Mouse (Mus musculus) urinary bladder, postnatal 4 days (tissue): ENCODE results near the gene Pde2a.

Source experiments
- DNase-seq, 2 experiments: peaks; one replicate each; pipeline ENCODE4 v3.0.0; 2021 to 2022; ENCODE audit warnings: low spot score in 2 of 2

Gene Pde2a

DNA sequence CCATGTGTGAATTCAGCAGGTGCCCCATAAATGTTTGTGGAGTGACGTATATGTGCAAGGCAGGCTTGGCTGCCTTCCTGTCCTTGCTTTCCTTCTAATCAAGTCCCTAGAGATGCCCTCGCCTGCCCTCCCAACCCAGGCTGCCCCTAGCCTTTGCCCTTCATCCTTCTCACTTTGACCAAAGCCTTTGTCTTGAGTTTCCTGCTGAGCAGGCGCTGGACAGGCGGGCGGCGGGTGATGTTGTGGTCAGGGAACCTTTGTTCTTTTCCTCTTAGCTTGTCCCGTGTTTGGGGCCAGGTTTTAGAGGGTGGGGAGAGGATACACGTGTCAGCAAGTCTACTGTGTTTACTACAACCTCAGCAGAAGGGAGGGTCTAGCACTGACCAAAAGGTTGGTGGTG is 32.2 kb downstream of the Pde2a start:
- no peak for DNase-seq

DNA sequence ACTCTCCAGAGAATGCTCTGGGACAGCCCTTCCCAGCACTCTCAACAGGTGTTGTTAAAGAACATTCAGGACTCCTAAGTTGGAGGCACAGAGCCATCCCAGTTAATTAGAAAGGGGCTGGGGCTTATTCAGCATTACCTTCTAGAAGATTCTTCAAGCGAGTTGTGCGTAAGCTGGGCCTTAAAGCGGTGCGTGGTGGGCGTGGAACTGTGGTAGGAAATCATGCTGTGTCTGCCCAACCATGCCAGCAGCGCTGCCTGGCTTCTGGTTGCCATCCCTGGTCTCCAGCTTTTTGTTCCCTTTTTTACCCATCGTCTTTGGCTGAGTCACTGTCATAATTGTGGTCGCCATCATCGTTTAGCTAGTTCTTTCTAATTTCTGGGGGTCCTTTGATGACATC is 33.0 kb downstream of the Pde2a start:
- no peak for DNase-seq

DNA sequence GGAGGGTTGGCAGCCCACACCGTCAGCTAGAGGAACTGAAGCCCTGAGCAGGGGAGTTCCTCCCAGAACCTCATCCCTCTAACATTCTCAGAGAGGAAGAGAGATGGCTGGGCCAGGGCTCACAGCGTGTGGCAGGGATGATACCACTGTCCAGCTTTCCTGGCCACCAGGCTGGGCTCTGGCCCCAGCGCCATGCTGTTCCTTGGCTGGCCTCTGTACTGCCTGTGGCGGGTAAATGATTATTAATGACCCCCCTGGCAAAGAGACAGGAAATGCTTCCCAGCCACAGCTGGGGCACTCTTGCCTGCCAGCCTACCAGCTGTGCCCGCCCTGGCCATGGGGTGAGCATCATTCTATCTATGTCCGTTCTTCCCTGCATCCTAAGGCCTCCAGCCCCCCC is 33.6 kb downstream of the Pde2a start:
- no peak for DNase-seq

DNA sequence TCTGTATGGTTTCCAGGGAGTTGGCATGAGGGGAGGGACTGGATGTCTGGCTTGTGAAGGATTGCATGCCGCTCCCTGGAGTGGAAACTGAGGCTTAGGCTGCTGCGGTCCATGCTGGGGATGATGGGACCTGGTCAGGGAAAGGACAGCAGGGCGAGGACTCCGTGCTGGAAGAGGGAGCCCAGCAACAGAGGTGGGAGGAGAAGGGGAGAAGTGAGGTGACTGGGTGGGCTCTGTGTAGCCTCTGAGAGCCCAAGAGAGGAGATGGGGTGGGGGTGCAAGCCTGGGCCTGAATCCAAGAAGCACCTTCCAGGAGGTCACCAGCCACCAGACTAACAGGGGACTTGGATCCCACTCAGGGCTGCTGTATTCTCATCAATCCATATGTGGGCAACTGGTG is 34.8 kb downstream of the Pde2a start:
- no peak for DNase-seq

DNA sequence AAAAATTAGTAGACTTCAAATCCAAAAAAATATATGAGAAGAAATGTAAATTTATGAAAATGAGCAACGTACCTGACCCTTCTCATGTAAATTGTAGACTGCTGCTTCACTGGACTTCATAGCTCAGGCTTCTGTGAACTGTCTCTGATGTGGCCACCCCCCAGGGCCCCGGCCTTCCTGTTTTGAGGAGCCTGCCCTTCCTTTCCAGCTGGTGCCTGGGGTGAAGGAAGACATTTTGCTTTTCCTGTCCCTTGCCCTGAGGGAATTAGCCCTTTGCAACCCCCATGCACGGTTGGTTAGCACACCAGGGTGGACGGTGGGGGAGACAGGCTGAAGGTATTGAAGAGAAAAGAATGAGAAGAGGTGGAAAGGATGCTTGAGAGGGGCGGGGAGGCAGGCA is 35.3 kb downstream of the Pde2a start:
- DNase-seq = no peak

DNA sequence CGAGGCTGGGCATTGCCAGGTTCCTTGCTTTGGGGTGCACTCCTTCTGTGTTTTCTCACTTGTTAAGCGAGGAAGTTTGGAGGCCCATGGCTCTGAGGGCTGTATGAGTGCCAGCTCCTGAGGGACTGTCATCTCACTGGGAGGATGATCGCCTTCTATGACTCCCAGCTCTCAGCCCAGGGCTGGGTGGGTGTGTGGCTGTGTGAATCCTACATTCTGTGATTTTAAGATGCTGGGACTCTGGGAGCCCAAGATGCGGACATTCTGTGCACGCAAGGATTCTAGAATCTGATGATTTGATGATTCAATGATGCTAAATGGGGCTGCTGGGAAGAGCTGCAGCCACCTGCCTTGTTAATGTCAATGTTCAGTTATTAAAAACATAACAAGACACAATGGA is 35.8 kb downstream of the Pde2a start:
- no peak for DNase-seq

DNA sequence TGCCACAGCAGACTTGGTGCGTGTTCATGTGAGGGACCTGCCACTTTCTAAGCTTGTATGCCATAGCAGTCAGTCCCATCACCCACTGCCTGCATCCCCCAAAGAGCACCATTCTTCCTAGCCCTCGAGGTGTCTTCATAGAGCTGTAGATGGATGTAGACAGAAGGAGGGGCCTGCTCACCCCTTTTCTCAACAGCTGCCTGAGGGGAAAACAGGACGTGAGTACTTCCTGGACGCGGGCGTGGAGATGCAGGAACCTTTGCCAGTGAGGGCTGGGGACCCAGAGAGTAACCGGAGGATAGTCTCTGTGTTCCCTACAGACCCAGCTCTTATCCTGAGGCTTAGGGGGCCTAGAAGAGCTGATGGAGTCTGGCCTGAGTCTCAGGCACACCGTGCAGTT is 36.3 kb downstream of the Pde2a start:
- DNase-seq = no peak

DNA sequence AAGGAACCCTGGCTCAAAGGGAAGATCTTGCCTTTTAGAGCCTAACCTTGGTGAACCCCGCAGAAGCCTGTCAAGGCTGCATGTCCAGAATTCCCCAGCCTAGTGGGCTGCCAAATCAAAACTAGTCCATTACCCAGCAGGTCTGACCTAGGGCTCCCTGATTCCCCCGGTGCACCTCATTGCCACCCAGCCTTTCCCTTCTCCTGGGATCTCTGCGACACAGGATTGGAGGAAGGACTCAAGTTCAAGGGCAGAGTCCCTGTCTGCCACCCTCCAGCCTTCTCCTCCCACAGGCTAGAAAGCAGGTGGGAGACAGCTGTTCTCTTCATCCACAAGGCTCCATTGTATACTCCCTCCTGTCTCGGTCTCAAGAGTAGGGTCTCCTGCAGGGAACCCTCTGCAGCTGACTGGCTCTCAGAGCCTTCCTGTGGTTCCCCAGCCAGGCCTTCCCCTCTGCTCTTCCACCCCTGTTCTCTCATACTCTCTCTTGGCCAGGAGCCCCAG is 36.8 kb downstream of the Pde2a start:
- DNase-seq = no peak

DNA sequence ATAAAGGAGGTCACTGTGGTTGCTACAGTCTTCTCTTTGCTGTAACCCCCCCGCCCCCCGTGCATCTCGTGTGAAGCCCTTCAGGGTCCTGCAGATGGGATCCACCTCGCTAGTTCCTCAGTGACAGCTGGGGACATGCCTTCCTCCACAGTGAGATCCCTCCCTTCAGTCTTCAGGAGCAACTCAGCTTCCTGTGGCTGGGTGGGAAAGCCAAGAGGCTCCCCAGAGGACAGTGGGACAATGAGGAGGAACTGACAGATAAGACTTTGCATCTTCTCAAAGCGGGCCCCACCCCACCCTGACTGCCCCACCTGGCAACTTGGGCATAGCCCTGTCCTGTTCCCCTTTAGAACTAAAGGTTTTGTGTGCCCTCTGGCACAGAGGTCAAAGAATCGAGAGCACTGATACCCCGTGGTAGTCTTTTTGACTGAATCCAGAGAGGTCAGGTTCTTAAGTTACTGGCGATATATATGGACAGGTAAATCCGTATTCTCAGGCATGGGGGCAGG is 37.9 kb downstream of the Pde2a start:
- no peak for DNase-seq

DNA sequence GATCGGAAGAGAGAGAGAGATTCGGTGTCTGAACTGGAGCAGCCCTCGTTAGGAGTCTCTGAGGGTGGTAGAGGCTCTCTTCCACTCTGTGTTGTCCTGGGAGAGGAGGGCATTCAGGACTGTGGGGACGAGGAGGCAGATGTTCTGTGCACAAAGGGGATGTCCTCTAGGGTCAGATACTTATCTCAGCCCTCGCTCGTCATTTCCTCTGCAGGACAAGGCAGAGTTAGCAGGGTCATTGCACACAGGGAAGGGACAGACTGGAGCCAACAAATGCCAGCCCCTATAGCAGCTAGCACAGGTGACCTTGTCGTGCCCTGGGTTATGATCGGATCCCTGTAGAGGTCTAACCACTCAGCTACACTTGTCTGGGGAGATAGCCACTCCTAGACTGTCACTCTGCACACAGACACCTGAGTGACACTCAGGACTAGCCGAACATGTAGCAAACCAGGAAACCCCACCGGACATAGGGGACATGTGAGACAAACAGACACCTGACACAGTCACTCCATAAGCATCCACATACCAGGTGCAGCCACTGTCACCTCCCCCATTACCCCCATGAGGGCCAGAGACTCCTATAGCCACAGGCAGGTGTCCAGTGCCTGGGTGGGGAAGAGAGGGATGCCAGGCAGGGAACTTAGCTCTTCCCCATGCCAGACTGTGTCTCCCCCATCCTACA is 38.6 kb downstream of the Pde2a start:
- no peak for DNase-seq

DNA sequence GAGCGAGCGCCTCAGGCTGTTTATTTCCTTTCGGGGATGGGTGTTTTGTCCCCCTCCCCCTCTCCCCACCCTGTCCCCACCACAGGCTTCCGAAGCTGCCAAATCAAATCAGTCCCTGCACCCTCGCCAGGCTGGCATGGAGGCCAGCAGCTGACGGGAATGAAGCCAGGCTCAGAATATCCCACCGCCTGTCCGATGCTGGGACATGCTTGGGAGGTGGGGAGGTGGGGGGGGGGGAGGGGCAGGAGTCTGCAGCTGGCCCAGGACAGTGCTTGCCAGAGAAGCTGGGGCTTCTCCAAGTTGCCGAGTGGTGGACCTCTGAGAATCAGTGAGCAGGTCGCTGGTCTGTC is 39.1 kb downstream of the Pde2a start:
- no peak for DNase-seq

DNA sequence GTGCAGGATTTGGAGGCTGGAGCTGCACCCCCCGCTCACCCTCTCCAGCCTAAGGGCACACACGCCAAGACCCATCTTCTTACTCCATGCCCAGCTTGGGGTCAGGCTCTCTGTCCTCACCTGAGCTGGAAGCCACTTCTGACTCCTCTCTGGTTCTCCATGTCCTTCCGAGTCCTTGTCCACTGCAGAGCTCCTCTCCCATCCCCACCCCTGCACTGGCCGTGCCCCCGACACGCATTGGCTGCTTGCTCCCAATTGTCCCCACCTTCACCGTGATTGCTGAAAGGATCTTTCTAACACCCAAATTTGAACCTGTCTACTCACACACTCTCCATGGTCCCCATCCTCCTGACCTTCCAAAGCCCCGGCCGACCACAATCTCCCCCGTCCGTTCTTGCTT is 40.1 kb downstream of the Pde2a start:
- DNase-seq = no peak

DNA sequence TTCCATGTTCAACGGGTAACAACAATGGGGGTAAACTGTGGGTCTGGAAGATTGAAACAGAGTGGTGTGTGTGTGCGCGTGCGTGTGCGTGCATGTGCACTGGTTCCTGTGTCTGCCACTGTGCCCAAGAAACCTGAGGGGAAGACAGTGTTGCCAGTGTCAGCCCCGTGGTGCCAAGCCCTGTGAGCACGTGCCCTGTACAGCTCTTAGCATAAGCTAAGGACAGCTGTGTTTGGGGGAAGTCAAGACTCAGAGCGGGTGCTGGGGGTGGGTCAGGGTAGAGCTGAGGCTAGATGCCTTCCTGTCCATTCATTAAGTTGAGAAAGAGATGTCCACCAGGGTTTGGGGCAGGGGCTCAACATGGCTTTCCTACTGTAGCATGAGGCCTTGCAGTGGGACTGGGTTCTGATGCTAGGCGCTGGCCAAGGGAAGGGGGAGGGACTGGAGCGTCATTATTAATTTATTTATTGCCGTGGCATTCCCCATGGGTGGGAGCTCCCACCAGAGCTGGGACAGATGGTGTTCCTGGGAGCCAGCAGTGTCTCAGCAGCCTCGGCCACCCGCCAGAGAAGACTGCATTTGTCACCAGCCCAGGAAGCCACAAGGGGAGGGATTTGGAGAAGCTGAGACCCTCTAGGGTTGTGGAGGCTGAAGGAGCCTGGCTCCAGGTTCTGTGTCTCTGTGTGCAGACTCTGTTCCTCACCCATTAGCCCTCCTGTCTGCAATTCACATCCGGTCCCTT is 41.0 kb downstream of the Pde2a start:
- DNase-seq = no peak

DNA sequence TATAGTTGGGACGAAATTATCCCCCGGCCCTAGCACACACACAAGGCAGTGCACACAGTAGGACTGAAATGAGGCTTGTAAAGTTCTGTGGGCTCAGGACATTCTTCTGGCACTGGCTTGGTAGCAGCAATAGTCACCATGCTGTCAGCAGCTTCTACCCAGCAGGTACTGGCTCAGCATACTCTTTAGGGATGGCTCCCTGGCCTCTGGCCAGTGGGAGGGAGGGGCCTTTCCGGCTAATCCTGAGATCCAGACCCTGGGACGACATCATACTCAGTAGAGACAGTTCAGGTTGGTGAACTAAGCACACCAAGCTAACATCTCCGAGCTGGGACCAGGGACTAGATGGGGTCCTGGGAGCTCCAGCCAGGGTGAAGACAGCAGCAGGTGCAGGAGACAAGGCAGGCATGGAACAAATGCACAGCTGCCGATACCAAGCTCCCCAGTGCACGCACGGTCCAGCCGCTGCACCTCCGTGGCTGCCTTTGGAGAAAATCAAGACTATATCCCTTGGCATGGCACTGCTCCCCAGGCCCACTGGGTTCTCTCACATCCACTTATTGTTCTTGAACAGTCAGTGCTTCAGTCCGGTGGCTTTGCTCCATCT is 42.3 kb downstream of the Pde2a start:
- DNase-seq = no peak

DNA sequence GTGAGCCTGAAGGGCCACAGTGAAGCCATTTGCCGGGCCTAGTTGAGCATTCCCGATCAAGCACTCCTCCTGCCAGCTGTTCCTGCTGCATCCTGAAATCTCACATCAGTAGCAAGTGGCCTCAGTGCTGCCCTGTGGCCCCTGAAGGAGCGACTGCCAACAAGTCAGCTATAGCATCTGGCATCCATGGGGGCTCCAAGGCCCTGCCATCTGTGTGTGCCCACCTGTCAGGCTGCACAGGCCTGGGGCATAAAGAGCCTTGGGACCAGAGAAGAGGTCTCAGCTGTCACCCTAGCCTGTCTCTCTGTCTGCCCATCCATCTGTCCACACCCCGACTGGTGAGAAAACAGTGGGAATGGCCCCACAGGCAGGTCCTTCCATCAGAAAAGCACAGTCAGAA is 43.4 kb downstream of the Pde2a start:
- DNase-seq = no peak

DNA sequence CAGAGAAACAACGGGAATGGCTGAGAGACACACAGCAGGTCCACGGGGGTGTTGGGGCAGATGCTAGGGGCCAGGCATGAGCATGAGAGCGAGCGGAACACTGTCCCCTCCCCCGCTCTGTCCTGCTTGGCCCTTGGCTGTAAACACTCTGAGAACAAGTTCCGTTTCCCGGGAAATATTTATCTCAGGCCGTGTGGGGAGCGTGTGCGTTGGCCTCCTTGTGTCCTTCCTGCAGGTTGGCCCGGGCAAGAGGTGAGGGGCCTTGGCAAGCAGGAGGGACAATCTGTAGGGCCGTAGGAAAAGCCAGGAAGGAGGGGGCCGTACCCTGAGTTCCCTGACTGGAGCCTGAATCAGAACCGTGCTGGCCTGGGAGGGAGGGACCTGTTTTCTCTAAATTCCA is 43.9 kb downstream of the Pde2a start:
- no peak for DNase-seq

DNA sequence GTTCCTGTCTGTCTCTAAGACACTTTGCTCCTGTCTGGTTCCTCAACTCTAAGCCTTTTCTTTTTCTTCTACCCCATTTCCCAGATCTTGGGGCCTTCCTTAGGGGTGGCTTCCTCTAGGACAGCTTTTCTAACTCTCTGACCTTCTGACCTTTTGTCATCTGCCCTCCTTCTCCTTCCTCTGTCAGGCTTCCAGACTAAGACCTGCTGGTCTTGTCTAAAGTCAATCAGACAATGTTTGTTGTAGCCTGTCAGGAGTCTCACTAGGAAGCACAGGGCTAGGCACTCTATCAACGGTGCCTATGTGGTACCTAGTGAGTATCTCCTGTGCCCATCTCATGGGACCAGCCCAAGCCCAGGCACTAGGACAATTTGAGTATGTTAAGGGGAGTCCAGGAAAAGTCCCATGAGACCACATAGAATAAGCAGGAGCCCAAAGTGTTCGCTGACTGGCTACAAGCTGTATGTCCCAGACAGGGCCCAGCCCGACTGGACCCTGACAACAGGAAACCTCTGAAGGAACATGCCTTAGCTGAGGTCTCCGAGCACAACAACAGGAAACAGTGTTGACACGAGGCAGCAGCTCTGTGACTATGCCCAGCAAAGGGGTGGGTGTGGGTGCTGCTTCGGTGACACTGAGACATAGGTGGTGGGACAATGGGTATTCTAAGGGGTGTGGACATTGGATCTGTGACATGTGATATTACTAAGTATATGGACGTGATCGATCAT is 44.5 kb downstream of the Pde2a start:
- no peak for DNase-seq

DNA sequence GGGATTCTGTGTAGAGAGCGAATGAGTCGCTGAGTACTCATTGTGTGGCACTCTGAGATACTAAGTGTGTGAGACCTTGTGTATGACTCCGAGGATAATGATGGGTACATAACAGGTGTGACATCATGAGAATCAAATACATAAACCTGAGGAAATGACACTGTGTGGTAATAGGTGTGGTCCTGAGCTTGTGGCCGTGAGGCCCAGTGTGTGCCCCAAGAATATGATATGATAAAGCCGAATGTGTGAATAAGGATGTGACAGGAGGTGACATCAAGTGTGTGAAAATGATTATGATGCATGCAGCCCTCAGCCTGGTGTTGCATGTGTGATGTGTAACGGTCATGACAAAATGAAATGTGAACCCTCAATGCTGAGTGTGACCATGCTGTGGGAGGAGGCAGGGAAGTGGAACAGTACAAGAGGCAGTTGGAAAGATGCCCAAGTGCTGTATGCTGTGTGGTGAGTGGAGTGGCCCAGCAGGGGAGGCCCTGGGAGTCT is 45.1 kb downstream of the Pde2a start:
- no peak for DNase-seq

DNA sequence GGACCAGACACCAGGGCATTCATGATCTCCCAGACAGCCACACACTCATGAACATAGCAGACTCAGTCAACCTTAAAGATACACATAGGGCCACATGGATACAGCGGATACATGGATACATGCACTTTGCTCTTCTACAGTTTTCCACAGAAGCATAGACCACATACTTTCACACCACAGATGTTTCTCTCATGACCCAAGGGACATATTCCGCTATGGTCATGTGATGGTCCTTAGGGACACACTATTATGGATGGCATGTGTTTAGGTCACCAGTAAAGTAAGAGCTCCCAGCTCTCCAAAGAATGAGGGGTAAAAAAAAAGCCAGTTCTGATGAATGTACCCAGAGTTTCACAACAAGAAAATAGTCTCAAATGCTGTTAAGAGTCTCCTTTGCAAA is 49.9 kb downstream of the Pde2a start:
- DNase-seq = no peak

DNA sequence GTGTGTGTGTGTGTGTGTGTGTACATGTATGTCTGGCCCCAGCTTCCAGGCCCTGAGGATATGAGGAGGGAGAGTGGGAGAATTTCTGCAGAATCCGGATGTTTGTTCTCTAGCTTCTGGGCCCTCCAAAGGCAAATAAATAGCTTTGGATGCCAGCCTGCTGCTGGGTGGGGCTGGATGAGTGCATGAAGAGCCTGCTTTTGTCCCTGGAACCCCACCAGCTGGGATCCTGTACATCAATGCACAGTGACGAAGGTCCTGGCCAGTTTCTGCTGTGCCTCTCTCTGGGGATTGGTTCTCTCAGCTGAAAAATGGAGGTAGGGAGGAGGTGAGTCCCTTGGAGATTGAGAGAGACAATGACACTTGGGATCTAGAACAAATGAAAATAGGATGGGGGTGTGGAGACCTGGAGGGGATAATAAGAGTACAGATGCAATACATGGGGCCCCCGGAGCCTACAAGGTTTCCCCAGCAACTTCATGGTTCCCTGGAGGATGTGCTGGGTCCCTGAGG is 50.5 kb downstream of the Pde2a start:
- DNase-seq = no peak

DNA sequence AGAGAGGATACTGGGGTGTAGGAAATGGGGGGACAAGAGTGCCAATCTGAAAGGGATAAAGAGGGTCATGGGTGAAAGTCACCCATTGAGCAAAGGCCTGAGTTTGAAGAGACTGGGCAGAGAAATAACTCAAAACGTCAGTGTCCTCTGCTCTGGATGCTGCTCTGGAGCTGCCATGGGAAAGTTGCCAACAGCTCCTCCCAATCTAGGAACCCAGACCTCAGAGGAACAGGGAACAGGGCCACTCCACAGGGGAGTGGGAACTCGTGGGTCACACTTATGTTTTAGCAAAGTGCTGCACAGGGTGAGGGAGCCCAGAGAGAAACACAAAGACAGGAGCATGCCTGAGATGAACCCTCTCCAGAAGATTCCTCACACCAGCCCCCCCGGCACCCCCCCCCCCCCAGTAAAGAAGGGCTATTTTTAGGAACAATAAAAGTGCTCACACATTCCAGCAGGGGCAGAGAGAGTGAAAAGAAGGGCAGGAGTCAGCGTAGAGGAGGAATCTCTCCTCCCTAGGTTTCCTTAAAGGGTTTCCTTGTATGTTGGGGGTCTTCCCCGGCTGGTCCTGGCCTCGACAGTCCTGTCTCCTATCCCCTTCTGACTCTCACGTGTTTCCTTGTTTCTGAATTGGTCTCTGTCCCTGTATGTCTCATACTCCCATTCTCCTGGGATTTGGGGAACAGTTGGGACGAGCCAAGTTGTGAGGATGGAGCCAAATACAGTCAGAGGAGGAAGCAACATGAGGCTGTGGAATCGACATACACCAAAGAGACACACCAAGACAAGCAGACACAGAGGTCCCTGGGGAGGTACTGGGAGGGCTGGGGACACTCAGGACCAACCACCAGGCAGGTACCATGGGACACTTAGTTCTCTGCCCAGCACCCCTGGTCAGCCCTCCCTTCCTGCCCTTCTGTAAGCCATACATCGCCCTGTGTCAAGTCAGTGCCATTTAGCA is 51.4 kb downstream of the Pde2a start:
- no peak for DNase-seq
